Mouse (Mus musculus) liver, postnatal 0 days (tissue): ENCODE data around the gene Hist2h2bb.
"Not testable (repeated sequence)": the region's sequence is repeated elsewhere in the genome, so short reads cannot be mapped to it uniquely, and the experiment has no call there.

Experiments
- CTCF ChIP-seq: sonication (generic); IDR thresholded peaks from 2 replicates; pipeline ENCODE4 v1.5.1; 2016; ENCODE audit warnings: antibody characterized with exemption, low read depth
- EP300 ChIP-seq: IDR thresholded peaks from 2 replicates; pipeline ENCODE4 v1.6.1; 2016; ENCODE audit warnings: antibody characterized with exemption, low read depth, mild to moderate bottlenecking

DNA sequence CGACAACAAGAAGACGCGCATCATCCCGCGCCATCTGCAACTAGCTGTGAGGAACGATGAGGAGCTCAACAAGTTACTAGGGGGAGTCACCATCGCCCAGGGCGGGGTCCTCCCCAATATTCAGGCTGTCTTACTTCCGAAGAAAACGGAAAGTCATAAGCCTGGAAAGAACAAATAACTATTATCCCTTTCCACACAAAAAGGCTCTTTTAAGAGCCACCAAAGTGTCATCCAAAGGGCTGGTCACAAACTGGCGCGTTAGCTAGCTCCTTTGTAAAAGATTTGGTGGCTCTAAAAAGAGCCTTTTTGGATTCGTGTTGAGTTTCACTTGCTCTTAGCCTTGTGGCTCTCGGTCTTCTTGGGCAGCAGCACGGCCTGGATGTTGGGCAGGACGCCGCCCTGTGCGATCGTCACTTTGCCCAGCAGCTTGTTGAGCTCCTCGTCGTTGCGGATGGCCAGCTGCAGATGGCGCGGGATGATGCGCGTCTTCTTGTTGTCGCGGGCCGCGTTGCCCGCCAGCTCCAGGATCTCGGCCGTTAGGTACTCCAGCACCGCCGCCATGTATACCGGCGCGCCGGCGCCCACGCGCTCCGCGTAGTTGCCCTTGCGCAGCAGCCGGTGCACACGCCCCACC is 49.3 kb upstream of the Hist2h2bb start:
- not testable (repeated sequence) for TF ChIP-seq EP300, CTCF
